Mouse (Mus musculus) forebrain, embryonic 10.5 days (tissue): ENCODE measurements at regions not wholly inside any gene's neighbourhood (a gene's known extent, or its start where the extent isn't known, plus 50 kb on each side); places are given as distances from the start of the nearest gene placed in this dataset.

Experiments
- DNase-seq: peaks from one replicate; pipeline ENCODE4 v3.0.0-alpha.2; 2017; ENCODE audit warnings: low spot score; ENCODE audit errors: extremely low spot score
- H3K27ac ChIP-seq: fragments of 300-500 bp; sonication (generic); 2 replicates; pipeline ENCODE4 v1.5.1; 2016; ENCODE audit warnings: mild to moderate bottlenecking
- H3K27me3 ChIP-seq: fragments of 300-500 bp; sonication (generic); 2 replicates; pipeline ENCODE4 v1.6.1; 2016; ENCODE audit warnings: mild to moderate bottlenecking; ENCODE audit not compliant: poor library complexity, severe bottlenecking
- H3K36me3 ChIP-seq: fragments of 300-500 bp; sonication (generic); replicated peaks from 2 replicates; pipeline ENCODE4 v1.6.1; 2016; ENCODE audit warnings: mild to moderate bottlenecking, moderate library complexity
- H3K4me1 ChIP-seq: fragments of 300-500 bp; sonication (generic); 2 replicates; pipeline ENCODE4 v1.6.1; 2016
- H3K4me3 ChIP-seq: fragments of 300-500 bp; sonication (generic); 2 replicates; pipeline ENCODE4 v1.5.1; 2016; ENCODE audit warnings: mild to moderate bottlenecking, moderate library complexity
- H3K9me3 ChIP-seq: fragments of 300-500 bp; sonication (generic); 2 replicates; pipeline ENCODE4 v1.6.1; 2016; ENCODE audit warnings: mild to moderate bottlenecking, moderate library complexity
- WGBS: fragments of 180-500 bp; shearing (Covaris S2); methylation state at CpG from one replicate; pipeline ENCODE4 v1.1.7; 2016; 5-methylcytosine and 5-hydroxymethylcytosine counted together

DNA sequence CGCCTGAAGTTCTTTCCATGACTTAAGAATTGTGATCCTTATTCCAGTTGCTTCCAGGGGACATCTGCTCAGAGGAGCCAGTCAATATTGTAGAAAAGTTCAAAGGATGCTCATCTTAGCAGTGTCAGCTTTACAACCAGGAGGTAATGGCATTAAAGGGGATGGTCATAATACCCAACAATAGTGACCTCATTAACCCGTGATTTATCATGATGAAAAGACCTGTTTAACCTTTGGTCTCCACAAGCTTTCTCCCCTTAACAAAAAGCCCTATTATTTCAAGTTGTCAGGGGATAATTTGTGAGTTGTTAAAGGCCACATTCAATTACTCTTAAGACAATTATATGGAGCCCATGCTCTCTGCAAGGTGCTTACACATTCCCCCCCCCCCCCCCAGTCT lies 54.3 kb upstream of the Htatip2 start:
- H3K9me3 ChIP-seq, result no peaks in the 10 kb centered on the region
- H3K36me3 ChIP-seq, result no peaks in the 10 kb centered on the region
- WGBS, result 12% methylated on average over 2 of the region's 2 CpGs
- H3K4me3 ChIP-seq, result no peak overlapping the region
- peaks cover 100% of the 10 kb centered on the region for H3K27me3 ChIP-seq
- no peak for DNase-seq
- peaks cover 63% of the 10 kb centered on the region for H3K4me1 ChIP-seq
- H3K27ac ChIP-seq, result no peak overlapping the region

DNA sequence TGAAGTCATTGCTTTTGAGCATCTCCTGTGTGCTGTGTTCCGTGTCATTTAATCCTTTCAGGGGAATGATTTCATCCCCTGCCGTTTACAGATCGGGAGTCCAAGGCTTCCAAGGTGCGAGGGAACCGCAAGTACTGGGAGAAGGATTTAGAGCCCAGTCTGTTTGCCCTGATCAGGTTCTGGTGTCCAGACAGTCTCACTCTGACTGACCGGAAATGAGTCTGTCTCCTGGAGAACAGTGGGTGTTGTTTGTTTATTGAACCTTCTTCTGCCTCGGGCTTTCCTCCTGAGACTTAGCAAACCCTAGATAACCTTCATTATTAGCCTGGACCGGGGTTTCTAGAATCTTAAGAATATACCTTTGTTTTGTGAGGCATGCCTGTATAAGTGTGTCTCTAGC lies 58.2 kb upstream of the Htatip2 start:
- WGBS, result 21% methylated on average over 8 of the region's 8 CpGs
- H3K9me3 ChIP-seq, result no peaks in the 10 kb centered on the region
- peaks cover 100% of the 10 kb centered on the region for H3K27me3 ChIP-seq
- peaks cover 91% of the 10 kb centered on the region for H3K4me1 ChIP-seq
- no peak for DNase-seq
- no peak overlapping the region for H3K27ac ChIP-seq
- H3K4me3 ChIP-seq, result no peak overlapping the region
- no peaks in the 10 kb centered on the region for H3K36me3 ChIP-seq

DNA sequence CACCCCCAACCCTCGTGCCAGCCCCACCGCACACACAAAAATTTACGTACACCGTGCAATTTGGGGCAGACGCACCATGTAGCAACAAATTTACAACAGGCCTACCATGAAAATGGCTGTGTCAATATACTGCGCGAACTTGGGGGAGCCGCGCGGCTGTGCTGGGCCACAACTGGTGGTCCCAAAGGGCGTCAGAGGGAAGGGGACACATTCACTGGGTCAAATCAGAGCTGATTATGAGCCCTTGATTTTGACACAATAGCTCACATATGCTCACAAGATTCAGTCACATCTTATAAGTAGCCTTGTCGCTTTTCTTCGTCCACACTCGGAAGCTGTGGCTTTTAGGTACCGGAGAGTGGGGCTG lies 58.9 kb upstream of the Htatip2 start:
- Histone ChIP-seq H3K36me3 (no peaks in the 10 kb centered on the region), H3K4me1 (peaks cover 88% of the 10 kb centered on the region), H3K27ac (peak overlapping the region; percentile 32; the same call in 1 of the 2 replicates), H3K4me3 (peak overlapping the region; percentile 25; the same call in 1 of the 2 replicates), H3K9me3 (no peaks in the 10 kb centered on the region), H3K27me3 (peaks cover 100% of the 10 kb centered on the region)
- 29% methylated on average over 15 of the region's 15 CpGs for WGBS
- DNase-seq, result no peak

DNA sequence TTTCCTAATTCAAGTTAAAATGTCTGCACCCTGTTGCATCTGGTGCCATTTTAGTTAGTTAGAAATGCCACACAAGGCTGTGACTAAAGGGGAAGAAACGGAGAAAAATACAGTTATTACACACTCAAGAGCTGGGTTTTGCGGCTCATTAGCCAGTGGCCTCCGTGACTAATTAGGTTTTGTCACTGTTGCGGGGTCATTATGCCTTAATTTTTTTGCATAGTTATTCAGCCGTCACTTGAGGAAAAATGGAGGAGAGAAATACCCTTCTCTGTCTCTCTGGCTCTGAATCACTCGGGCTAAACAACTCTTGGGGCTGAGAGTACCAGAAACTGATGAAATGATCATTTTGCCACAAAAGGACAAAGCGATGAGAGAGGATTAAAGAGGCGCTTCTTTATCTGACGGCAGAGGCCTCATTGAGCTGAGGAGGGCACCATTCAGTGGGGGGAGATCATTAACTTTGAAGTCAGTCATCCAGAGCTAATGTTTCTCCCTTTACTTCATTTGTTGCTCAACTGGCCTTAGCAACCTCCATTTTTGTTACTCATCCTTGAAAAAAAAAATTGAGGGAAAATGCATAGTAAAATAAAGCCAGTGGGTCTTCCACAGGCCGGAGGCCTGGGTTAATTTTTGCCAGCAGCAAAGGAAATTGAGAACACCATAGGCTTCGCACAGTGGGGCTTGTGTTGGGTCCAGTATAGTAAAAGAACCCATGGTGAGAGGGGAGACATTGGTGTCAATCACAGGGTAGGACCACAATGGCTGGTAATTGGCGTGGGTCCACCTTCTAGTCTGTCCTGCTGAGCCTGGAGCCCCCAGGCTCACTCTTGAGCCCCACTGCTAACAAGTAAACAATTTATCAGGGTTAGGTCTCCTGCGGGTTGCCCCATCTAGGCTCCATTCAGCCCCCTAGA lies 59.5 kb upstream of the Htatip2 start:
- DNase-seq, result peak; percentile 59
- peak overlapping the region; percentile 25; the same call in 1 of the 2 replicates for H3K4me3 ChIP-seq
- peaks cover 100% of the 10 kb centered on the region for H3K27me3 ChIP-seq
- peak overlapping the region; percentile 32; the same call in 1 of the 2 replicates for H3K27ac ChIP-seq
- WGBS, result 10% methylated on average over 13 of the region's 13 CpGs
- H3K36me3 ChIP-seq, result no peaks in the 10 kb centered on the region
- peaks cover 81% of the 10 kb centered on the region for H3K4me1 ChIP-seq
- H3K9me3 ChIP-seq, result no peaks in the 10 kb centered on the region

DNA sequence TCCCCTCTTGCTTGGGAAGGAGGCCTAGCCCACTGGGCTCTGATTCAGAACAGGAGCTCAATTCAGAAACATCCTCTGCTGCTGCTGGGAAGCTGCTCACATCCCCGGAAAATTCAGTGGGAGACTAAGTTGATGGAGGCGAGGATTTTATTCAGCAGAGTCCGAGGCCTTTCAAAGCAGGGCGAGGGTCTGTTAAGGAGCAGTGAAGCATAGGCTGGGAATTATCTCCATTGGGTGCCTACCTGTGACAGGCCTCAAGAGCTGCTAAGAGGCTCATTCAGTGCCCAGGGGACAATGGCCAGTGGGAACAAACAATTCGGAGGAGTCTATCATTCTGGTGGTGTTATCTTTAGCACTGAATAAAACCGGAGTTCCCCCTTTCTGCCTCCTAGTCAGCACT lies 59.6 kb upstream of the Dbx1 start:
- peaks cover 100% of the 10 kb centered on the region for H3K27me3 ChIP-seq
- H3K4me1 ChIP-seq, result peaks cover 54% of the 10 kb centered on the region
- H3K36me3 ChIP-seq, result no peaks in the 10 kb centered on the region
- 6% methylated on average over 6 of the region's 6 CpGs for WGBS
- no peaks in the 10 kb centered on the region for H3K9me3 ChIP-seq
- no peak overlapping the region for H3K4me3 ChIP-seq
- DNase-seq, result peak; percentile 41
- H3K27ac ChIP-seq, result peak overlapping the region; percentile 35; the same call in 1 of the 2 replicates

DNA sequence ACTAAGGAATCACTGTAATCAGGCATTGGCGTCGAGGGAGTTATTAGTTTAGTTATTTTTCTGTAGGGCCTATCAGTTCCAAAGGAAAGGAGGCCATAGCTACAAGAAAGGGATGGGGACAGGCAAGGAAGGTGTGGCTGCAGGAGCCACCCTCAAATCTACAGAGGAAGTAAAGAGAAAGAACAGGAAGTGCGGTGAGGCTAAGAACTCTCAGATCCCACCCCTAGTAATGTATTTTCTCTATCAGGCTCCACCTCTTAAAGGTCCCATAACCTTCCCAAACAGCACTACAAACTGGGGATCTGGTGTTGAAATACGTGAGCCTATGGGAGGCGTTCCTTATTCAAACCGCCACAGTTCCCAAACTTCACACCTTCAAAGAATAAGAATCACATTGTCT lies 52.9 kb upstream of the Dbx1 start:
- peaks cover 27% of the 10 kb centered on the region for H3K4me1 ChIP-seq
- peaks cover 98% of the 10 kb centered on the region for H3K27me3 ChIP-seq
- DNase-seq, result no peak
- no peak overlapping the region for H3K4me3 ChIP-seq
- H3K9me3 ChIP-seq, result no peaks in the 10 kb centered on the region
- 36% methylated on average over 6 of the region's 6 CpGs for WGBS
- H3K36me3 ChIP-seq, result no peaks in the 10 kb centered on the region
- no peak overlapping the region for H3K27ac ChIP-seq

DNA sequence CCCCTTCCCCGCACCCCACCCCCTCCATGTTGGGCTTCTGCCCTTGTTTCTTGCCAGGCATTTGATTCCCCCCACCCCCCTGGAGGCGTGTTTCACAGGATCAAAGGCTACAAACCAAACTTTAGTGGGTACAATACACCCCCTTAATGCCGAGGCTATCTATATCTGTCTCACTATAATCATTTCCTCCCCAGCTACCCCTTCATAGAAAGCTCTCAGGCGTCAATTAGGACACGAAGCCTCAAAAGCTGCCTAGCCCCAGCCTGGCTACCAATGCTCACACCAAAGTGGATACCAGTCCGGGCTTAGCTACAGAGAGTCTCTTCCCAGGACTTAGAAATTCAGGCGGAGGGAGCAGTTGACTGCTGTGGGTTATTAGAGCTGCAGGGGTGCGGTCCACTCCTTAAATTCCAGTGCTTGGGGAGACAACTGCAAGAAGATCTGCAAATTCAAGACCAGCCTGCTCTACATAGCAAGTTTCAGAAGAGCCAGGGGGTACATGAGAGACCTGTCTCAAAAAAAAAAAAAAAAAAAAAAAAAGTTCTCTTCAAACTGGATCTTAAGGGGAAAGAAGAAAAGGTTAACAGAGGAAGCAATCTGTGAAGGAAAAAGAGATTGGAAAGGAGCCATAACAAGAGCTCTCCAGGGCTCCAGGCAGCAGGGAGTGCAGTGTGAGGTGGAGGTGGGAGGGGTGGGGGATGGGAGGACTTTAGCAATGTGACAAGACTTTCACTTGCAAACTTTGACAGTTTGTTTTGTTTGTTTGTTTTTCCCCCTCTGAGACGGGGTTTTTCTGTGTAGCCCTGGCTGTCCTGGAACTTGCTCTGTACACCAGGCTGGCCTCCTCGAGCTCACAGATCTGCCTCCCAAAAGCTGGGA lies 52.1 kb upstream of the Dbx1 start:
- Histone ChIP-seq H3K9me3 (no peaks in the 10 kb centered on the region), H3K27me3 (peaks cover 98% of the 10 kb centered on the region), H3K27ac (no peak overlapping the region), H3K4me1 (peaks cover 27% of the 10 kb centered on the region), H3K36me3 (no peaks in the 10 kb centered on the region), H3K4me3 (peak overlapping the region; percentile 18; the same call in 1 of the 2 replicates)
- WGBS, result 3% methylated on average over 10 of the region's 10 CpGs
- DNase-seq, result no peak

DNA sequence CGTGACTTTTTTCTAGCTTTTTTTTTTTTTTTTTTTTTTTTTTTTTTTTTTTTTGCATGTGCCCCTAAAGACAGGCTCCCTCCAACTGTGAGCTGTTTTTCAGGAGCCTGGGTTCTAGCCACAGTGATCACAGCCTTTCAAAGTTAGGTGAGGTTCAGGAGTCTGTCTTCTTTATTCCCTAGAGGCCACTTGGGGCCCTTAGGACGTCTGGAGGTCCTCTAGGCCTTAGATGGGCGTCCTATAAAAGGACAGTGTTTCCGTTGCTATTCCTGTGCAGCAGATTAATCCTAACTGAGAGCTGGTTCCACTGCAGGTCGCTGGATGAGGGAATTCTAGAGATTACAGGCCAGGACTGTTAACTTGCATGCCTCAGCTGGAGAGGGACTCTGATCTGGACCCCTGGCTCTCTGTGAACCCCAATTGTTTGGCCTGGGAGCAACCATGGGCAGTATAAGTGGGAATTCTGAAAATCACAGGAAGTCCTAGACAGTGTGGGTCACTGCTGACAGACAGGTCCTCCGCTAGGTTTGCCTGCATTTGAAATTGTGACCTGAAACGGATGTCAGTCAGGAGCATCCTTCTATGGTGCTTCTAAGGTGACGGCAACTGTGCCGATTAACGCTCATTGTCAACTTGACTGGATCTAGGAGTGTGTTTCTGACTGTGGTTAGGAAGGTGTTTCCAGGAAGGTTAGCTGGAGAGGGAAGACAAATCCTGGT lies 51.2 kb upstream of the Dbx1 start:
- no peak for DNase-seq
- Histone ChIP-seq H3K4me3 (peak overlapping the region; percentile 18; the same call in 1 of the 2 replicates), H3K4me1 (peaks cover 27% of the 10 kb centered on the region), H3K27me3 (peaks cover 98% of the 10 kb centered on the region), H3K27ac (no peak overlapping the region), H3K9me3 (no peaks in the 10 kb centered on the region), H3K36me3 (no peaks in the 10 kb centered on the region)
- WGBS, result 18% methylated on average over 10 of the region's 10 CpGs

DNA sequence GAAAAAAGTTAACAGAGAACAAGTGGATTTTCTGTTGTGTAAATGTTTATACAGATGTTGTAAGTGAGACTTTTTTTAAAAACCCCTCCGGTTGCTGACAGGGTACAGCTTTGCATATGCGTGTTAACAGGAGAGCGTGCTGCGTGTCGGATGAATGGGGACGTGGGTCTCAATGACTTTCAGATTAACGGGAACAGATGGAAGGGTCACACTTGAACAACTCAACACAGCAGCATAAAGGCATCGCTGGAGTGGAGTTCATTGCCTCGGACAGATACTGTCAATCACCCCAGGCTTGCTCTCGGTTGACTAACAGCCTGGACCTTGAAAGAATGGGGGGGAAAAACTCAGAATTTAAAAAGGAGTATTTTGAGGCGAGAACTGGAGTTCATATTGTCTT lies 50.3 kb upstream of the Dbx1 start:
- DNase-seq, result no peak

More for the DNA sequence above, 50.3 kb upstream of the Dbx1 start:
- Histone ChIP-seq H3K27me3 (peaks cover 98% of the 10 kb centered on the region), H3K4me1 (peaks cover 27% of the 10 kb centered on the region), H3K36me3 (no peaks in the 10 kb centered on the region), H3K4me3 (no peak overlapping the region), H3K27ac (no peak overlapping the region), H3K9me3 (no peaks in the 10 kb centered on the region)
- 19% methylated on average over 11 of the region's 11 CpGs for WGBS
